Mouse (Mus musculus) hindbrain, embryonic 10.5 days (tissue): ENCODE results near the gene Ppan. TPM values are rescaled to one million over a fixed set of nuclear protein-coding genes. Genes with fewer than 3 reads are reported as not detected.

Experiments
- DNase-seq: peaks from one replicate; pipeline ENCODE4 v3.0.0-alpha.2; 2017; ENCODE audit warnings: low spot score
- H3K27ac ChIP-seq: fragments of 300-500 bp; sonication (generic); 2 replicates; pipeline ENCODE4 v1.5.1; 2016; ENCODE audit warnings: mild to moderate bottlenecking, moderate library complexity
- H3K27me3 ChIP-seq: fragments of 300-500 bp; sonication (generic); 2 replicates; pipeline ENCODE4 v1.6.1; 2016; ENCODE audit warnings: mild to moderate bottlenecking; ENCODE audit not compliant: poor library complexity, insufficient read depth, severe bottlenecking
- H3K36me3 ChIP-seq: fragments of 300-500 bp; sonication (generic); 2 replicates; pipeline ENCODE4 v1.6.1; 2016; ENCODE audit warnings: mild to moderate bottlenecking, moderate library complexity
- H3K4me1 ChIP-seq: fragments of 300-500 bp; sonication (generic); replicated peaks from 2 replicates; pipeline ENCODE4 v1.6.1; 2016; ENCODE audit warnings: mild to moderate bottlenecking
- H3K4me3 ChIP-seq: fragments of 300-500 bp; sonication (generic); 2 replicates; pipeline ENCODE4 v1.5.1; 2016; ENCODE audit warnings: mild to moderate bottlenecking, moderate library complexity
- H3K9me3 ChIP-seq: fragments of 300-500 bp; sonication (generic); 2 replicates; pipeline ENCODE4 v1.6.1; 2016; ENCODE audit warnings: mild to moderate bottlenecking, moderate library complexity
- WGBS: fragments of 180-500 bp; shearing (Covaris S2); methylation state at CpG from one replicate; pipeline ENCODE4 v1.1.7; 2016; 5-methylcytosine and 5-hydroxymethylcytosine counted together
- polyA plus RNA-seq: library from polyadenylated mRNA; unstranded; fragments of >200 nt; fragmentation: Nextera tagmentation; extraction: Ambion mirVana; gene quantifications from 2 replicates; pipeline ENCODE4 v1.2.1, GENCODE M21; 2016

Ppan gene
- 80.1 and 87.3 TPM in 2 replicates for polyA plus RNA-seq

- peak within 1 kb of the TSS; percentile 98 for H3K4me3 ChIP-seq
- peaks cover 37% of the 10 kb centered on the region for H3K36me3 ChIP-seq
- H3K27me3 ChIP-seq, result no peaks in the 10 kb centered on the region
- peak; percentile 95 for DNase-seq
- H3K4me1 ChIP-seq, result peaks cover 15% of the 10 kb centered on the region
- WGBS, result under 1% methylated on average over 43 of the region's 43 CpGs
- 0 out of 2 replicates have a peak, but pooled peaks cover 6% of the 10 kb centered on the region for H3K9me3 ChIP-seq
- H3K27ac ChIP-seq, result peak within 1 kb of the TSS; percentile 94
Measured at GRCm38 (mm10) chr9:20887704-20888385, at the start of gene Ppan. Gene Ppan, plus strand, starts transcription at chr9:20888175.

- WGBS, result 55% methylated on average over 6 of the region's 6 CpGs
- Histone ChIP-seq H3K27me3 (no peaks in the 10 kb centered on the region), H3K4me3 (no peak overlapping the region), H3K4me1 (no peaks in the 10 kb centered on the region), H3K27ac (no peak overlapping the region), H3K9me3 (no peaks in the 10 kb centered on the region), H3K36me3 (no peaks in the 10 kb centered on the region)
- no peak for DNase-seq
Measured at GRCm38 (mm10) chr9:20838931-20839330, 49.0 kb upstream of the Ppan start.

GRCm38 (mm10) chr9:20842211-20842610 is 45.8 kb upstream of the Ppan start:
- Histone ChIP-seq H3K27ac (no peak overlapping the region), H3K9me3 (no peaks in the 10 kb centered on the region), H3K4me1 (no peaks in the 10 kb centered on the region), H3K27me3 (no peaks in the 10 kb centered on the region), H3K36me3 (no peaks in the 10 kb centered on the region), H3K4me3 (no peak overlapping the region)
- no peak for DNase-seq
- 76% methylated on average over 4 of the region's 4 CpGs for WGBS

GRCm38 (mm10) chr9:20842670-20843069 is 45.3 kb upstream of the Ppan start:
- WGBS, result 29% methylated on average over 2 of the region's 2 CpGs

GRCm38 (mm10) chr9:20850179-20850578 is 37.8 kb upstream of the Ppan start:
- H3K4me1 ChIP-seq, result no peaks in the 10 kb centered on the region
- DNase-seq, result no peak
- no peaks in the 10 kb centered on the region for H3K36me3 ChIP-seq
- no peak overlapping the region for H3K27ac ChIP-seq
- no peaks in the 10 kb centered on the region for H3K27me3 ChIP-seq
- no peak overlapping the region for H3K4me3 ChIP-seq
- no peaks in the 10 kb centered on the region for H3K9me3 ChIP-seq
- 84% methylated on average over 2 of the region's 2 CpGs for WGBS

More at GRCm38 (mm10) chr9:20842670-20843069, 45.3 kb upstream of the Ppan start:
- Histone ChIP-seq H3K27ac (no peak overlapping the region), H3K9me3 (no peaks in the 10 kb centered on the region), H3K27me3 (no peaks in the 10 kb centered on the region), H3K4me3 (no peak overlapping the region), H3K36me3 (no peaks in the 10 kb centered on the region), H3K4me1 (no peaks in the 10 kb centered on the region)
- no peak for DNase-seq

GRCm38 (mm10) chr9:20857131-20857530 is 30.8 kb upstream of the Ppan start:
- peak; percentile 57 for DNase-seq
- WGBS, result 12% methylated on average over 6 of the region's 6 CpGs
- Histone ChIP-seq H3K4me1 (no peaks in the 10 kb centered on the region), H3K9me3 (no peaks in the 10 kb centered on the region), H3K27me3 (no peaks in the 10 kb centered on the region; the same call in 1 of the 2 replicates), H3K27ac (no peak overlapping the region), H3K4me3 (no peak overlapping the region), H3K36me3 (no peaks in the 10 kb centered on the region)

- no peaks in the 10 kb centered on the region for H3K4me1 ChIP-seq
- no peaks in the 10 kb centered on the region for H3K9me3 ChIP-seq
- H3K4me3 ChIP-seq, result no peak overlapping the region
- no peaks in the 10 kb centered on the region; the same call in 1 of the 2 replicates for H3K27me3 ChIP-seq
- 46% methylated on average over 6 of the region's 6 CpGs for WGBS
- DNase-seq, result no peak
- no peak overlapping the region for H3K27ac ChIP-seq
- no peaks in the 10 kb centered on the region for H3K36me3 ChIP-seq
Measured at GRCm38 (mm10) chr9:20859926-20860325, 28.0 kb upstream of the Ppan start.

- WGBS, result 11% methylated on average over 4 of the region's 4 CpGs
- Histone ChIP-seq H3K36me3 (no peaks in the 10 kb centered on the region), H3K27me3 (peaks cover 8% of the 10 kb centered on the region), H3K4me1 (no peaks in the 10 kb centered on the region), H3K27ac (no peak overlapping the region), H3K4me3 (no peak overlapping the region), H3K9me3 (no peaks in the 10 kb centered on the region)
- peak; percentile 58 for DNase-seq
Measured at GRCm38 (mm10) chr9:20861821-20862220, 26.2 kb upstream of the Ppan start.

- Histone ChIP-seq H3K36me3 (no peaks in the 10 kb centered on the region), H3K27ac (no peak overlapping the region), H3K27me3 (peaks cover 12% of the 10 kb centered on the region), H3K9me3 (no peaks in the 10 kb centered on the region), H3K4me3 (no peak overlapping the region), H3K4me1 (no peaks in the 10 kb centered on the region)
- WGBS, result 57% methylated on average over 4 of the region's 4 CpGs
- no peak for DNase-seq
Measured at GRCm38 (mm10) chr9:20862225-20862624, 25.8 kb upstream of the Ppan start.

GRCm38 (mm10) chr9:20866879-20867278 is 21.1 kb upstream of the Ppan start:
- no peak overlapping the region for H3K27ac ChIP-seq
- H3K4me1 ChIP-seq, result peaks cover 8% of the 10 kb centered on the region
- 61% methylated on average over 3 of the region's 3 CpGs for WGBS
- peaks cover 53% of the 10 kb centered on the region for H3K27me3 ChIP-seq
- no peaks in the 10 kb centered on the region for H3K36me3 ChIP-seq
- H3K9me3 ChIP-seq, result no peaks in the 10 kb centered on the region
- H3K4me3 ChIP-seq, result no peak overlapping the region
- DNase-seq, result no peak

GRCm38 (mm10) chr9:20868448-20869001 is 19.4 kb upstream of the Ppan start, which contains the start of gene A230050P20Rik:
Gene A230050P20Rik, plus strand, starts transcription at chr9:20868642.
- Histone ChIP-seq H3K4me1 (peaks cover 8% of the 10 kb centered on the region), H3K27me3 (peaks cover 53% of the 10 kb centered on the region), H3K27ac (no peak within 1 kb of the TSS), H3K36me3 (no peaks in the 10 kb centered on the region), H3K4me3 (peak within 1 kb of the TSS; percentile 45), H3K9me3 (no peaks in the 10 kb centered on the region)
- no peak for DNase-seq
- WGBS, result 11% methylated on average over 53 of the region's 53 CpGs

GRCm38 (mm10) chr9:20869246-20869645 is 18.7 kb upstream of the Ppan start:
- peaks cover 8% of the 10 kb centered on the region for H3K4me1 ChIP-seq
- no peaks in the 10 kb centered on the region for H3K36me3 ChIP-seq
- no peak overlapping the region for H3K27ac ChIP-seq
- 8% methylated on average over 19 of the region's 19 CpGs for WGBS
- peaks cover 53% of the 10 kb centered on the region for H3K27me3 ChIP-seq
- DNase-seq, result no peak
- H3K4me3 ChIP-seq, result peak overlapping the region; percentile 45
- no peaks in the 10 kb centered on the region for H3K9me3 ChIP-seq
